Mouse (Mus musculus) liver, embryonic 14.5 days (tissue): ENCODE measurements around the gene Chrm3. TPM values are rescaled to one million over a fixed set of nuclear protein-coding genes. Genes with fewer than 3 reads are reported as not detected.

Experiments
- ATAC-seq: fragments of 200-750 bp; cut with Nextera tagmentation; 2 replicates; pipeline ENCODE4 v1.8.0; 2017; ENCODE audit warnings: moderate number of reproducible peaks, mild to moderate bottlenecking, moderate library complexity; ENCODE audit not compliant: insufficient read depth
- DNase-seq, 3 experiments: peaks; one replicate each; pipeline ENCODE4 v3.0.0-alpha.2; 2012 to 2013; ENCODE audit warnings: low read depth in 3 of 3, low spot score in 3 of 3
- H3K27ac ChIP-seq: fragments of 300-500 bp; sonication (generic); 2 replicates; pipeline ENCODE4 v1.5.1; 2014; ENCODE audit warnings: moderate library complexity, mild to moderate bottlenecking, control low read depth, inconsistent platforms
- H3K27me3 ChIP-seq: fragments of 300-500 bp; sonication (generic); 2 replicates; pipeline ENCODE4 v1.6.1; 2014; ENCODE audit warnings: mild to moderate bottlenecking, low read length, moderate library complexity; ENCODE audit not compliant: control insufficient read depth, insufficient read depth
- H3K36me3 ChIP-seq: fragments of 300-500 bp; sonication (generic); replicated peaks from 2 replicates; pipeline ENCODE4 v1.6.1; 2014; ENCODE audit warnings: low read depth; ENCODE audit not compliant: control insufficient read depth, insufficient read depth
- H3K4me1 ChIP-seq, 2 experiments: fragments of 200-500 bp in 1 of 2; fragments of 300-500 bp in 1 of 2; sonication (generic) in 1 of 2; replicated peaks; 2 replicates each; pipeline ENCODE4 v1.6.1; 2012 to 2014; ENCODE audit warnings: antibody characterized with exemption in 1 of 2, inconsistent platforms in 1 of 2, low read length in 1 of 2; ENCODE audit not compliant: control insufficient read depth in 2 of 2, insufficient read depth in 2 of 2
- H3K4me2 ChIP-seq: fragments of 300-500 bp; sonication (generic); 2 replicates; pipeline ENCODE4 v1.6.1; 2014; ENCODE audit warnings: low read depth, mild to moderate bottlenecking, control low read depth, moderate library complexity
- H3K4me3 ChIP-seq, 2 experiments: fragments of 200-500 bp in 1 of 2; fragments of 300-500 bp in 1 of 2; sonication (generic) in 1 of 2; 2 replicates each; pipeline ENCODE4 v1.5.1; 2012 to 2014; ENCODE audit warnings: low read depth in 2 of 2, low read length in 2 of 2, mild to moderate bottlenecking in 2 of 2, control low read depth in 1 of 2, inconsistent platforms in 1 of 2, moderate library complexity in 1 of 2; ENCODE audit not compliant: insufficient read depth in 1 of 2
- H3K9ac ChIP-seq: fragments of 300-500 bp; sonication (generic); replicated peaks from 2 replicates; pipeline ENCODE4 v1.6.1; 2014; ENCODE audit warnings: mild to moderate bottlenecking, control low read depth, moderate library complexity
- H3K9me3 ChIP-seq: fragments of 300-500 bp; sonication (generic); 2 replicates; pipeline ENCODE4 v1.6.1; 2016; ENCODE audit warnings: low read length, mixed read lengths; ENCODE audit not compliant: control insufficient read depth
- CTCF ChIP-seq: IDR thresholded peaks from 2 replicates; pipeline ENCODE4 v1.5.1; 2016; ENCODE audit warnings: antibody characterized with exemption, low read depth, control low read depth
- EP300 ChIP-seq: IDR thresholded peaks from 2 replicates; pipeline ENCODE4 v1.6.1; 2016; ENCODE audit warnings: antibody characterized with exemption, low read depth
- WGBS: fragments of 180-500 bp; shearing (Covaris S2); extraction: QIAGEN DNeasy Blood & Tissue Kit; methylation state at CpG from one replicate; pipeline ENCODE4 v1.1.7; 2014; ENCODE audit not compliant: insufficient replicate concordance; 5-methylcytosine and 5-hydroxymethylcytosine counted together
- polyA plus RNA-seq, 2 experiments: library from polyadenylated mRNA; depleted of rRNA in 1 of 2; stranded (reverse) in 1 of 2; unstranded in 1 of 2; fragments of >200 nt; fragmentation: Nextera tagmentation in 1 of 2; extraction: Ambion mirVana in 1 of 2; gene quantifications; 2 replicates each; pipeline versions ENCODE4 v1.2.1 to v1.2.3; 2012 to 2014

The Chrm3 gene
- polyA plus RNA-seq, 2 experiments = 0.03 TPM; not detected in 1

- TF ChIP-seq EP300 = no peak
- TF ChIP-seq CTCF = no peak
- Histone ChIP-seq H3K4me2 (no peak overlapping the region), H3K27ac (no peak overlapping the region), H3K9ac (no peak overlapping the region), H3K27me3 (peaks cover 16% of the 10 kb centered on the region), H3K36me3 (no peaks in the 10 kb centered on the region), H3K9me3 (no peaks in the 10 kb centered on the region), H3K4me3 (no peak overlapping the region), H3K4me1 (no peaks in the 10 kb centered on the region)
- no peak for DNase-seq
- no peak for ATAC-seq
- 50% methylated on average over 5 of the region's 5 CpGs for WGBS
Observed at GRCm38 (mm10) chr13:10355796-10356195, 4.9 kb downstream of the Chrm3 start.

- no peak for TF ChIP-seq EP300
- TF ChIP-seq CTCF = no peak
- Histone ChIP-seq H3K4me3 (no peak overlapping the region), H3K27me3 (peaks cover 8% of the 10 kb centered on the region), H3K4me1 (no peaks in the 10 kb centered on the region), H3K27ac (no peak overlapping the region), H3K36me3 (no peaks in the 10 kb centered on the region), H3K4me2 (no peak overlapping the region), H3K9me3 (no peaks in the 10 kb centered on the region), H3K9ac (no peak overlapping the region)
- DNase-seq (no peak), ATAC-seq (no peak)
- 33% methylated on average over 2 of the region's 2 CpGs for WGBS
Observed at GRCm38 (mm10) chr13:10354885-10355575, 5.6 kb downstream of the Chrm3 start.

- no peaks in the 10 kb centered on the region for H3K36me3 ChIP-seq
- no peak overlapping the region for H3K4me3 ChIP-seq
- 65% methylated on average over 1 of the region's 1 CpGs for WGBS
- H3K27ac ChIP-seq = no peak overlapping the region
- ATAC-seq (no peak), DNase-seq (no peak)
- H3K9ac ChIP-seq = no peak overlapping the region
- no peak for TF ChIP-seq CTCF
- H3K4me1 ChIP-seq = no peaks in the 10 kb centered on the region
- no peaks in the 10 kb centered on the region for H3K9me3 ChIP-seq
- no peak overlapping the region for H3K4me2 ChIP-seq
- H3K27me3 ChIP-seq = no peaks in the 10 kb centered on the region
Observed at GRCm38 (mm10) chr13:10352141-10352540, 8.5 kb downstream of the Chrm3 start.

- Histone ChIP-seq H3K4me2 (no peak overlapping the region), H3K9me3 (no peaks in the 10 kb centered on the region), H3K4me3 (no peak overlapping the region), H3K27me3 (no peaks in the 10 kb centered on the region), H3K9ac (no peak overlapping the region), H3K36me3 (no peaks in the 10 kb centered on the region), H3K27ac (no peak overlapping the region), H3K4me1 (no peaks in the 10 kb centered on the region)
- no peak for TF ChIP-seq CTCF
- TF ChIP-seq EP300 = no peak
- WGBS = 34% methylated on average over 5 of the region's 5 CpGs
- DNase-seq (no peak), ATAC-seq (no peak)
Observed at GRCm38 (mm10) chr13:10344362-10344761, 16.3 kb downstream of the Chrm3 start.

- H3K4me2 ChIP-seq = no peak overlapping the region
- no peaks in the 10 kb centered on the region for H3K36me3 ChIP-seq
- H3K4me3 ChIP-seq = no peak overlapping the region
- no peaks in the 10 kb centered on the region for H3K9me3 ChIP-seq
- no peak overlapping the region for H3K27ac ChIP-seq
- TF ChIP-seq EP300 (no peak), CTCF (no peak)
- DNase-seq = no peak
- ATAC-seq = no peak
- H3K27me3 ChIP-seq = no peaks in the 10 kb centered on the region
- H3K4me1 ChIP-seq = no peaks in the 10 kb centered on the region
- no peak overlapping the region for H3K9ac ChIP-seq
Observed at GRCm38 (mm10) chr13:10335558-10335957, 25.1 kb downstream of the Chrm3 start.

GRCm38 (mm10) chr13:10332762-10333161 is 27.9 kb downstream of the Chrm3 start:
- Histone ChIP-seq H3K27ac (no peak overlapping the region), H3K4me3 (no peak overlapping the region), H3K9ac (no peak overlapping the region), H3K9me3 (no peaks in the 10 kb centered on the region), H3K27me3 (no peaks in the 10 kb centered on the region), H3K4me2 (no peak overlapping the region), H3K36me3 (no peaks in the 10 kb centered on the region), H3K4me1 (no peaks in the 10 kb centered on the region)
- TF ChIP-seq EP300 = no peak
- no peak for TF ChIP-seq CTCF
- no peak for ATAC-seq
- 57% methylated on average over 4 of the region's 4 CpGs for WGBS
- no peak for DNase-seq
